Mouse (Mus musculus) neural tube, embryonic 15.5 days (tissue): ENCODE results near the gene Vmp1. TPM values are rescaled to one million over a fixed set of nuclear protein-coding genes. Genes with fewer than 3 reads are reported as not detected.

Experiments
- ATAC-seq: fragments of 200-750 bp; cut with Nextera tagmentation; 2 replicates; pipeline ENCODE4 v1.8.0; 2017; ENCODE audit warnings: mild to moderate bottlenecking, moderate TSS enrichment, moderate library complexity; ENCODE audit not compliant: low FRiP score
- H3K27ac ChIP-seq: fragments of 300-500 bp; sonication (generic); replicated peaks from 2 replicates; pipeline ENCODE4 v1.5.1; 2015; ENCODE audit warnings: mild to moderate bottlenecking, inconsistent platforms
- H3K27me3 ChIP-seq: fragments of 300-500 bp; sonication (generic); replicated peaks from 2 replicates; pipeline ENCODE4 v1.6.1; 2015; ENCODE audit warnings: inconsistent platforms
- H3K36me3 ChIP-seq: fragments of 300-500 bp; sonication (generic); 2 replicates; pipeline ENCODE4 v1.6.1; 2015; ENCODE audit warnings: inconsistent platforms
- H3K4me1 ChIP-seq: fragments of 300-500 bp; sonication (generic); 2 replicates; pipeline ENCODE4 v1.6.1; 2015; ENCODE audit warnings: inconsistent platforms
- H3K4me2 ChIP-seq: fragments of 300-500 bp; sonication (generic); 2 replicates; pipeline ENCODE4 v1.6.1; 2015; ENCODE audit warnings: inconsistent platforms, mild to moderate bottlenecking, moderate library complexity
- H3K4me3 ChIP-seq: fragments of 300-500 bp; sonication (generic); replicated peaks from 2 replicates; pipeline ENCODE4 v1.5.1; 2015; ENCODE audit warnings: mild to moderate bottlenecking, inconsistent platforms
- H3K9ac ChIP-seq: fragments of 300-500 bp; sonication (generic); replicated peaks from 2 replicates; pipeline ENCODE4 v1.6.1; 2015; ENCODE audit warnings: mild to moderate bottlenecking, inconsistent platforms
- H3K9me3 ChIP-seq: fragments of 300-500 bp; sonication (generic); replicated peaks from 2 replicates; pipeline ENCODE4 v1.6.1; 2016; ENCODE audit warnings: inconsistent platforms
- WGBS: fragments of 180-500 bp; shearing (Covaris S2); methylation state at CpG from one replicate; pipeline ENCODE4 v1.1.7; 2015; ENCODE audit warnings: mixed read lengths; 5-methylcytosine and 5-hydroxymethylcytosine counted together
- polyA plus RNA-seq: library from polyadenylated mRNA; unstranded; fragments of >200 nt; fragmentation: Nextera tagmentation; extraction: Ambion mirVana; gene quantifications from 2 replicates; pipeline ENCODE4 v1.2.1, GENCODE M21; 2015

Vmp1 gene
- polyA plus RNA-seq, 1 experiment from 2014 or later: 126 TPM

- H3K9ac ChIP-seq: no peak overlapping the region
- 94% methylated on average over 6 of the region's 6 CpGs for WGBS
- H3K4me1 ChIP-seq: peaks cover 4% of the 10 kb centered on the region; the same call in 1 of the 2 replicates
- no peak overlapping the region for H3K27ac ChIP-seq
- no peak overlapping the region for H3K4me2 ChIP-seq
- no peaks in the 10 kb centered on the region for H3K27me3 ChIP-seq
- ATAC-seq: no peak
- no peaks in the 10 kb centered on the region for H3K36me3 ChIP-seq
- H3K4me3 ChIP-seq: no peak overlapping the region
- no peaks in the 10 kb centered on the region for H3K9me3 ChIP-seq
Observed at GRCm38 (mm10) chr11:86595366-86595765, 88.3 kb downstream of the Vmp1 start.

GRCm38 (mm10) chr11:86594188-86594876 lies 89.3 kb downstream of the Vmp1 start:
- Histone ChIP-seq H3K9ac (no peak overlapping the region), H3K36me3 (no peaks in the 10 kb centered on the region), H3K4me1 (peaks cover 4% of the 10 kb centered on the region; the same call in 1 of the 2 replicates), H3K4me2 (no peak overlapping the region), H3K27me3 (no peaks in the 10 kb centered on the region), H3K4me3 (no peak overlapping the region), H3K27ac (no peak overlapping the region), H3K9me3 (no peaks in the 10 kb centered on the region)
- WGBS: 82% methylated on average over 6 of the region's 6 CpGs
- no peak for ATAC-seq

GRCm38 (mm10) chr11:86593443-86593842 lies 90.2 kb downstream of the Vmp1 start:
- Histone ChIP-seq H3K27ac (peak overlapping the region; percentile 25; the same call in 1 of the 2 replicates), H3K4me2 (no peak overlapping the region), H3K4me3 (no peak overlapping the region), H3K36me3 (no peaks in the 10 kb centered on the region), H3K9ac (no peak overlapping the region), H3K27me3 (no peaks in the 10 kb centered on the region), H3K9me3 (no peaks in the 10 kb centered on the region), H3K4me1 (peaks cover 4% of the 10 kb centered on the region; the same call in 1 of the 2 replicates)
- WGBS: 80% methylated on average over 5 of the region's 5 CpGs
- ATAC-seq: no peak

GRCm38 (mm10) chr11:86592993-86593392 lies 90.6 kb downstream of the Vmp1 start:
- no peak overlapping the region for H3K4me3 ChIP-seq
- no peaks in the 10 kb centered on the region for H3K27me3 ChIP-seq
- H3K9me3 ChIP-seq: no peaks in the 10 kb centered on the region
- H3K27ac ChIP-seq: peak overlapping the region; percentile 25; the same call in 1 of the 2 replicates
- H3K9ac ChIP-seq: no peak overlapping the region
- ATAC-seq: no peak
- H3K36me3 ChIP-seq: no peaks in the 10 kb centered on the region
- no peak overlapping the region for H3K4me2 ChIP-seq
- WGBS: 21% methylated on average over 3 of the region's 3 CpGs
- peaks cover 4% of the 10 kb centered on the region; the same call in 1 of the 2 replicates for H3K4me1 ChIP-seq

- no peak overlapping the region for H3K4me2 ChIP-seq
- H3K27ac ChIP-seq: no peak overlapping the region
- peaks cover 9% of the 10 kb centered on the region; the same call in 1 of the 2 replicates for H3K4me1 ChIP-seq
- no peak overlapping the region for H3K9ac ChIP-seq
- no peaks in the 10 kb centered on the region for H3K9me3 ChIP-seq
- no peak for ATAC-seq
- WGBS: 86% methylated on average over 2 of the region's 2 CpGs
- no peaks in the 10 kb centered on the region for H3K36me3 ChIP-seq
- H3K4me3 ChIP-seq: no peak overlapping the region
- no peaks in the 10 kb centered on the region for H3K27me3 ChIP-seq
Observed at GRCm38 (mm10) chr11:86591931-86592616, 91.6 kb downstream of the Vmp1 start.

- Histone ChIP-seq H3K27ac (no peak overlapping the region), H3K4me3 (no peak overlapping the region), H3K4me1 (peaks cover 14% of the 10 kb centered on the region; the same call in 1 of the 2 replicates), H3K27me3 (no peaks in the 10 kb centered on the region), H3K9ac (no peak overlapping the region), H3K36me3 (no peaks in the 10 kb centered on the region), H3K9me3 (no peaks in the 10 kb centered on the region), H3K4me2 (no peak overlapping the region)
- WGBS: 86% methylated on average over 4 of the region's 4 CpGs
- ATAC-seq: no peak
Observed at GRCm38 (mm10) chr11:86591301-86591845, 92.3 kb downstream of the Vmp1 start.

- H3K4me3 ChIP-seq: no peak overlapping the region
- no peak overlapping the region for H3K4me2 ChIP-seq
- no peaks in the 10 kb centered on the region for H3K36me3 ChIP-seq
- H3K4me1 ChIP-seq: peaks cover 14% of the 10 kb centered on the region; the same call in 1 of the 2 replicates
- no peak overlapping the region for H3K27ac ChIP-seq
- ATAC-seq: no peak
- no peaks in the 10 kb centered on the region for H3K9me3 ChIP-seq
- no peaks in the 10 kb centered on the region for H3K27me3 ChIP-seq
- no peak overlapping the region for H3K9ac ChIP-seq
- 93% methylated on average over 10 of the region's 10 CpGs for WGBS
Observed at GRCm38 (mm10) chr11:86590579-86590978, 93.1 kb downstream of the Vmp1 start.

- peaks cover 14% of the 10 kb centered on the region; the same call in 1 of the 2 replicates for H3K4me1 ChIP-seq
- H3K9me3 ChIP-seq: no peaks in the 10 kb centered on the region
- WGBS: 92% methylated on average over 4 of the region's 4 CpGs
- H3K4me2 ChIP-seq: no peak overlapping the region
- H3K27me3 ChIP-seq: no peaks in the 10 kb centered on the region
- H3K36me3 ChIP-seq: no peaks in the 10 kb centered on the region
- H3K27ac ChIP-seq: no peak overlapping the region
- H3K9ac ChIP-seq: no peak overlapping the region
- no peak for ATAC-seq
- no peak overlapping the region for H3K4me3 ChIP-seq
Observed at GRCm38 (mm10) chr11:86590066-86590465, 93.6 kb downstream of the Vmp1 start.

GRCm38 (mm10) chr11:86588583-86589298 lies 94.9 kb downstream of the Vmp1 start:
- no peak for ATAC-seq
- H3K9ac ChIP-seq: no peak overlapping the region
- H3K36me3 ChIP-seq: no peaks in the 10 kb centered on the region; the same call in 1 of the 2 replicates
- WGBS: 98% methylated on average over 4 of the region's 4 CpGs
- H3K27ac ChIP-seq: no peak overlapping the region
- H3K9me3 ChIP-seq: no peaks in the 10 kb centered on the region
- H3K27me3 ChIP-seq: no peaks in the 10 kb centered on the region
- peaks cover 14% of the 10 kb centered on the region; the same call in 1 of the 2 replicates for H3K4me1 ChIP-seq
- no peak overlapping the region for H3K4me2 ChIP-seq
- H3K4me3 ChIP-seq: no peak overlapping the region

GRCm38 (mm10) chr11:86587830-86588229 lies 95.8 kb downstream of the Vmp1 start:
- H3K36me3 ChIP-seq: no peaks in the 10 kb centered on the region; the same call in 1 of the 2 replicates
- H3K9me3 ChIP-seq: no peaks in the 10 kb centered on the region
- no peak overlapping the region for H3K9ac ChIP-seq
- no peak overlapping the region for H3K27ac ChIP-seq
- no peaks in the 10 kb centered on the region for H3K27me3 ChIP-seq
- H3K4me3 ChIP-seq: no peak overlapping the region
- WGBS: 44% methylated on average over 7 of the region's 7 CpGs
- no peak for ATAC-seq
- no peak overlapping the region for H3K4me2 ChIP-seq
- H3K4me1 ChIP-seq: peaks cover 10% of the 10 kb centered on the region; the same call in 1 of the 2 replicates
